Mouse (Mus musculus) layer of hippocampus, postnatal 36 days (tissue): ENCODE results near the gene Fam240b. TPM values are rescaled to one million over a fixed set of nuclear protein-coding genes. Genes with fewer than 3 reads are reported as not detected.
A peak's percentile ranks its signal among the peaks of the same experiment; 100 is the strongest.

Experiments
- DNase-seq, 2 experiments: peaks; one replicate each; pipeline ENCODE4 v3.0.0; 2022
- total RNA-seq, 2 experiments: library from RNA; stranded (reverse); gene quantifications; 2 replicates each; pipeline ENCODE4 v1.2.3; 2021

The Fam240b gene
- total RNA-seq, 2 experiments from 2014 or later = not detected

- no peak for DNase-seq
These were observed 58.1 kb downstream of the Fam240b start for GRCm38 (mm10) chr13:64439471-64439870.

DNA sequence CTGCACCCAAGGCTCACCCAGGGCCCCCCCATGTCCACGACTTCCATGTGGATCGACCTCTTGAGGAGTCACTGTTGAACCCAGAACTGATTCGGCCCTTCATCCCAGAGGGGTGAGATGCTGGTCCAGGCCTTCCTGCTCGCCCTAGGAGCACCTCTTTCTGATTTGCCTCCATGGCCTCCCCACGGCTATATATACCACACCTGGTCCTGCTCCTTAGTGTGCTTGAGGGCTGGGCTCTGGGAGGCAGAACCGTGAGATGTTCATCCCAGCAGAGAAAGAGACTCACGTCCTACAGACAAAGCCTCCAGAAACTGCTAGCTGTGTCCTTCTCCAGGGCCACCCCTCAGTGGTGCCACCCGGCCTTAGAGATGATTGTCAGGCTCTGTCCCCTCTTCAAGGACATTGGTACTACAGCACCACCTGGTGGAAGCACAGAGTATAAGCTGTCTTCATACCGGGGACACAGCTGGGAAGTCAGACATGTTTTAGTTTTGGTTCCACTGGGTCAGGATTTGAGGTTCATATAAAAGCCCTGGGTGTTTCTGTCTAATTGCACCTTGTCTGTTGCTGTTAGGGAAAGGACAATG lies 58.6 kb downstream of the Fam240b start:
- DNase-seq = peak; percentile 40 to 62

DNA sequence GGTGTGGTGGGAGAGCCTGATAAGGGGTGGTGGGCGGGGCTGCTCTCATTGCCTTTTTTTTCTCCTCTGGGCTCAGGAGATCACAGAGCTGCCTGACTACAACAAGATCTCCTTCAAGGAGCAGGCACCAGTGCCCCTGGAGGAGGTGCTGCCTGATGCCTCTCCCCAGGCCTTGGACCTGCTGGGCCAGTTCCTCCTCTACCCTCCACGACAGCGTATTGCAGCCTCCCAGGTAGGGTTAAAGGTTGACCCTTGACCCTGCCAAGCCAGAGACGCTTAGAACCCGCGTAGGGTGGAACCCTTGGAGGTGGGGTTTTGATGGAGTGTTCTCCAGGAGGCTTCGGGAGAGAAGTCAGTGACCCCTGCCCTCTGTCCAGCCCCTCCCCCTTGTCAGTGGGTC lies 59.8 kb downstream of the Fam240b start:
- no peak for DNase-seq

DNA sequence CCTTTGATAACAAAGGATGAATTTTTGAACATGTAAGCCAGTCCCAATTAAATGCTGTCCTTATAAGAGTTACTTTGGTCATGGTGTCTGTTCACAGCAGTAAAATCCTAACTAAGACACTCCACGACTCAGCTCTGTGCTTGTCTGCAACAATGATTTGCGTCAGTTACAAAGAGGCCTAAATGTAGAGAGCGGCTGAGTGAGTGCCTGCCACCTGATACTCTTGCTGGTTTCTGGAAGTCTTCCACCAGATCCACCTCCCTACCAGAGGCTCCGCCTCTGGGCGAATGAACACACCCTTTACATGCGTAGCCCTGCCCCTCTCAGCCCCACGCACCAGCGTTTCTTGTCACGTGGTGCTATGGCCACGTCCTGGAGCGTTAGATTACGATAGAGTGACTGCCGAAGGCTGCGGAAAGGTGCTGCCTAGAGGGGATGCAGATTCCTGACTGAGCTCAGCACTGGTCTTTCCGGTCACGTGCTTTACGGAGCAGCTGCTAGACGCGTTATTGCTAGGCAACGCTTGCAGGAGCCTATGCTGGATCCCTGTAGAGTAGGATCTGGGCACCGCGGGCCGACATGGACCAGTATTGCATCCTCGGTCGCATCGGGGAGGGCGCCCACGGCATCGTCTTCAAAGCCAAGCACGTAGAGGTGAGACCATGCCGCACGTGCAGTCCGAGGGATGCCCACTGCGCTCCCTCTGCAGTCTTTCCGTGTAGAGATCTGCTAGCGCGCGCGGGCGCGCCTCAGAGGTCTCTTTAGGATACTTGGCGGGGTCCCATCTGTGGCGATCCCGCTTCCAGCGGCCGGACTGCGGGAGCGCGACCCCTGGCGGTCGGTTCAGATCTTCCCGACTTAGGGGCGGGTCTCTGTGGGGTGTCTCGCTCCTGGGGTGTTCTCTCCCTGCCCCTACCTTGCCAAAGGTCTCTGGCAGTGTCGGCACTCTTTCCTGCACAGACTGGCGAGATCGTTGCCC lies 65.3 kb downstream of the Fam240b start, which contains the start of gene Cdk20:
Cdk20 (plus strand) TSS at position 298 of the 979 bp plus-strand sequence.
- peak; percentile 92 to 95 for DNase-seq

Other genes starting within 250 kb of the Fam240b start
- 10 to 100 TPM in 1 of 2 experiments, 1 to 10 TPM in 1; 8.8 to 10.2 TPM for gene Cdc14b, start 222.5 kb downstream of the Fam240b start, total RNA-seq
- 10 to 100 TPM; 16.6 to 19.7 TPM for gene Aaed1, start 185.1 kb downstream of the Fam240b start, total RNA-seq
- 100 to 1,000 TPM; 108 to 112 TPM for gene Ctsl, start 126.9 kb downstream of the Fam240b start, total RNA-seq
- gene Cdk20, start 65.5 kb downstream of the Fam240b start, total RNA-seq = 10 to 100 TPM in 1 of 2 experiments, 1 to 10 TPM in 1; 9.7 to 12.6 TPM